Mouse (Mus musculus) retina, postnatal 1 day (tissue): ENCODE data around the gene Sapcd1.

Experiments used
- DNase-seq: peaks from one replicate; pipeline ENCODE4 v3.0.0-alpha.2; 2012

Gene Sapcd1

DNA sequence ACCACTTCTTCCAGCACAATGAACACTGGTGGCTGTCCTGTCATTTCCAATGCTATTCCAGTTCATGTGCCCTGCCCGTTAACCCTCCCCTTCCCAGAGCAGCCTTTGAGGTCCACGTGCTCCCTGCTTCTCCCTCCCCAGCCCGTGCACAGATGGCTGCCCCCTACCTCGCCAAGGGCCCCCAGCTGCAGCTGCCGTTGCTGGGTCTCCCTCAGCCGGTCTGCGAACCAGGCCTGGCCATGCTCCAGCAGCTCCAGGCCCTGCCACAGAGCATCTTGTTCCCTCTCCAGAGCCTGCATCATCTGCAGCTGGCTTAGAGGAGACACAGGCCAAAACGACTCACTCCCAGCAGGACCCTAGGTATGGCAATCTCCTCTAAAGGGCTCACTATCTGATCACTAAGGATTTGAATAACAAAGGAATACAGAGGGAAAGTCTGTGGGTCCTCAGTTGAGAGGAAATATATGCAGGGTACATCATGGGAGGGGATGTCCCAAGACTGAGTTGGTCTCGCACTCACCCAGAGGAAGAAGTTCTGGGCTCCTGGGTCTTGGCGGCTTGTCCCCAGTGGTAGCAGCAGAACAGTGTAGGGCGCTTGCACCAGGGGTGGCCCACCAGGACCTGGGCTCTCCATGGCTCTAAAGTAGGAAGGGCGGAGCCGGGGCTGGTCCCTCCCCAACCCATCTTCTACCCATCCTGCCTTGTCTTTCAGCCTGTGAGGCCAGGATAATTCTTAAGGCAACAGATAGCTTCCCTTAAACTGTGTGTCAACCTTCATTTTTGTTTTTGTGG is at the start of gene Sapcd1:
Gene Sapcd1, minus strand, starts transcription at position 740 of the 792 bp plus-strand sequence.
- DNase-seq, result peak; percentile 97

DNA sequence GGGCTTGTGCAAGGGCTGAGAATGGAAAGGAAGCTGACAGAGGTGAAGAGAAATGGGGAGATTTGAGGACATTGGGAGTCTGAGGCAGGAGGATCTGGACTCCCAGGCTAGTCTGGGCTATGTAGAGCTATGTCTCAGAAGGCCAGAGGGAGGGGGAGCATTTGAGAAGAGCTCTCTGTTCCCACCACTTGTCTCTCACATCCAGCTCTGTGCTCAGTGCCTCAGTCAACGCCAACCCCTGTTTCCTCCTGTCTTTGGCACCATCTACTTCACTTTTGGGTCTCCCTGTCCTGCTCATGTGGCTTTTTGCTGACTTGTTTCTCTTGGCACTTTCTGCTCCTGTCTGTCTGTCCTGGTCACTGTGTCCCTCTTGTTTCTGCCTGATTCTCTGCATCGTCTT is 49.5 kb upstream of the Sapcd1 start:
- no peak for DNase-seq

DNA sequence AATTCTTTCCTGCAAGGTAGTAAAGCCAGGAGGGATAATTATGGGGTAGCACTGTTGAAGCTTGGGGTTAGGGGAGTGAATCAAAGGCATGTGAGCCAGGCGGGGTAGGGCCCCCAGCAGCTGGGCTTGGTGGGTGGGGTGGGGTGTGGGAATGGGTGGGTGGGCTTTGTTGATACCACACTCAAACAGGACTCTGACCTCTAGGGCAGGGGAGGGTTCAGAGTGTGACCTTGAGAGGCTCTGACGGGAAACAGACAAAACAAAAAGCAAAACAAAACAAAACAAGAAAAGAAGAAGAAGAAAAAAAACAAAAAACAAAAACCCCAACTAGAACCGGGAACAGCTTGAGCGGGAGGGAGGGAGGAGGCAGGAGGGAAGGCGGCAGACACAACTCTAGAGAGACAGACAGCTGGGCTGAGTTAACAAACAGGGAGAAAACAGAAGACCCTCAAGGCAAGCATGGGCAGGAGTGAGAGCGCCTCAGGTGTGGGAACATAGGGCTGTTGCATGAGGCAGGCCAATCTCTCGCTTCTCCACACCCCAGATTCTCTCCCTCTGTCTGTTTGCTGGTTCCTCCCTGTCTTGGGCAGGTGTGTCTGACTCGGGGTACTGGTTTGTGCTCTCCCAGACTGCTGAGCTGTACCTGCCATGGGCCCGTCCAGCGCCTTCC is 48.8 kb upstream of the Sapcd1 start, which contains the start of gene Ly6g6e:
Gene Ly6g6e, plus strand, starts transcription at position 396 of the 670 bp plus-strand sequence.
- no peak for DNase-seq

DNA sequence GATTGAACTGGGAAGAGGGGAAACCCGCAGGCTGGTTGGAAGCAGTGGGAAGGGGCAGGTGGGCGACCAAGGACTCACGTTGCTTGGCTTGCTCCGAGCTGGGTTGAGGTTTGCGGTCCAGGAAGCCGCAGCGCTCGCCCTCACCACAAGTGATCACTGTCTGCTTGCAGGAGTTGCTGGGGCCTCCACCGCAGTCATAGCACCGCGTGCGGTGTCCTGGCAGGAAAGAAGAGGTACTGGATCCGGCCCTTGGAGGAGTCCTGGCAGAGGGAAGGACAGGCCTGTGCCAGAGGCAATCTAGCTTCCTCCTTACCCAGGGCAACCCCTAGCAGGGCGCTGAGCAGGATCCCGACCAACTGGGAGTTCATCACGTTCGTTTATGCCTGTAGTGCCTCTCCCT is 46.3 kb upstream of the Sapcd1 start:
- DNase-seq, result no peak

DNA sequence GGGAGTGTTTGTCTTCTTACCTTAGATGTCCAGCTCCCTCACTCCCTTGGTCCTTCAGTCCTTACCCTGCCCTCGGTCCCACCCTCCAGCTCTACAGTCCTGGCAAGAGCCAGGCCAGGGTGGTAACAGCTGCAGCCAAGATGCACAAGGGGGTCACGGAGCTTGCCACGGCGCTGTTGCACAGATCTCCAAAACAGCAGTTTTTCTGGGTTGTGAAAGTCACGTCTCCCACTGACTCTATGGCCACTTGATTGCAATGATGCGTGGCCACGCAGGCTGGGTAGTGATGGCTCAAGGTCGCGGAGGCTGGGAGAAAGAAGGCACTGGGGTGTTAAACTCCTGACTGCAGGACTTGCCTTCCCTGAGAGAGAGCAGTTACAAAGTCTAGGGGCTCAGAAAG is 43.6 kb upstream of the Sapcd1 start:
- DNase-seq, result no peak

DNA sequence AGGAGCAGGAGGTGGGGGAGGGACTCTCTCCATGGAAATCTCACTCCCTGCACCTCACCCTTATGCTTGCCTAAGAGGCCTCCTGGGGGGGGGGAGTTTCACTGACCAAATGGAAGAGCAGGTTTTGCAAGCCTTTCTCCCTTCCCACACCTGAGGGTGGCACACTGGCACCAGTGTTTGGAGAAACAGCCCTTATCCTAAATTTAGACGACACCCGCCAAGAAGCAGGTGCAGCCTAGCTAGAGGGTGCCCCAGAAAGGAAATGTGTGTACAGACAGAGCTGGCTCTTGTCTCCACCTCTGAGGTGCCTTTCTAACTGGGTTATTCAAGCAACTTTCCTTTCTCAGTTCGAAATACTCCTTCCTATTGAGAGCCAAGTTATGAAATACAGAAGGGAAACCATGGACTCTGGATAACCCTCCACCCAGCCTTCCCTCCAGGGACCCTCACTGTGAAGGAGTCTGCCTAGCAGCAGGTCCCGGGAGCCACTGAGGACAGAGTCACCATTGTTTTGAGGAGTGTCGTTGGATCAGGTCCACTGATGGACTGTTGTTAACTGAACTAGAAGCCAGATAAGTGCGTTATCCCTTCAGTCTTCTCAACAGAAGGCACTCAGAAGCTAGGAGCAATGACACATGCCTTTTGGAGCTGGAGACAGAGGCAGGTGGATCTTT is 42.9 kb upstream of the Sapcd1 start:
- no peak for DNase-seq

DNA sequence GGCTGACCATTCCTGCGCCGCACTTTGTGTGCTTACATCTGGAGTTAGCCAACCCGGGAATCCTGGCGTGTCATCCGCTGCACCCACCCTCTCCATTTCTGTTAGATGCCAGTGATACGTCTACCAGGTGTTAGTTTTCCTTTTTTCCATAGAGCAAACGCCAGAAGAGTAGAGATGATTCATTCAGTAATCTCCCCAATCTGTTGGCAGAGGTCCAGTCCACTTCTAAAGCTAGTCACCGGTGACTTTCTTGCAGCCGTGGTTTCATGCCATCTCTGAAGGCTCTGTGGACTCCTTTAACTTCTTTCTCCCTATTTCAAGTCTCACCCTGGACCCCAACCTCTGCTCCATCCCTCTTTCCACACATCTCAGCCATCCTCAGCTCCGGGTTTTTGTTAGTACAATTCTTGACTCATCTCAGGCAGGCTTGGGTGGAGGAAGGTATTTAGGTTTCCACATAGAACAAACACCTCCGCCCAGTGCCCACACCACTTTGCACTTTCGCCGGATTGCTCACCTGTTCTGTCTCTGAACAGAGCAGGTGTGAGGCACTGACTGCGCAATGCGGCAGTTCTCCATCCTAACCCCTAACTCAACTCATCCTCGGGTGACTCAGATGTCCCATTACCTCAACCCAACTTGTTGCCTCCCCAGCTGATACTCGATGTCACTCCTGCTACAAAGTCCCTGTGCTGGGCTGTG is 40.5 kb upstream of the Sapcd1 start:
- no peak for DNase-seq

DNA sequence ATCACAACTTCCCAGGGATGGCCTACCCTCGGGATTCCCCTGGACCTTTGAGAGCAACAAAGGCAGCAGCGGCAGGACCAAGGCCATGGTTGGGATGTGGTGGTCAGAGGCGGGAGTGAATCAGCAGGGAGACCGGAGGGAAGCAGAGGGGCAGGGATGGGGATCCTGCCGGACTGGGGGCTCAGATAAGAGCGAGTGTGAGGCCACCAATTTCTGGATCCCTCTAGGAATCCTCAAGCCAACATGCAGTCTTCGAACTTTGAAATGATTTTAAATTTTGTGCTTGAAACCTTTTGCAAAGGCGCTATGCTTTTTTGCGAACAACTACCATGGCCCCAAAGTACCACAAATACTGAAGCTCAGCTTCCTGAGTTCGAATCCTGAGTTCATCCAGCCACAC is 38.3 kb upstream of the Sapcd1 start, which contains the start of gene Mpig6b:
Gene Mpig6b, minus strand, starts transcription at position 101 of the 400 bp plus-strand sequence.
- DNase-seq, result no peak

DNA sequence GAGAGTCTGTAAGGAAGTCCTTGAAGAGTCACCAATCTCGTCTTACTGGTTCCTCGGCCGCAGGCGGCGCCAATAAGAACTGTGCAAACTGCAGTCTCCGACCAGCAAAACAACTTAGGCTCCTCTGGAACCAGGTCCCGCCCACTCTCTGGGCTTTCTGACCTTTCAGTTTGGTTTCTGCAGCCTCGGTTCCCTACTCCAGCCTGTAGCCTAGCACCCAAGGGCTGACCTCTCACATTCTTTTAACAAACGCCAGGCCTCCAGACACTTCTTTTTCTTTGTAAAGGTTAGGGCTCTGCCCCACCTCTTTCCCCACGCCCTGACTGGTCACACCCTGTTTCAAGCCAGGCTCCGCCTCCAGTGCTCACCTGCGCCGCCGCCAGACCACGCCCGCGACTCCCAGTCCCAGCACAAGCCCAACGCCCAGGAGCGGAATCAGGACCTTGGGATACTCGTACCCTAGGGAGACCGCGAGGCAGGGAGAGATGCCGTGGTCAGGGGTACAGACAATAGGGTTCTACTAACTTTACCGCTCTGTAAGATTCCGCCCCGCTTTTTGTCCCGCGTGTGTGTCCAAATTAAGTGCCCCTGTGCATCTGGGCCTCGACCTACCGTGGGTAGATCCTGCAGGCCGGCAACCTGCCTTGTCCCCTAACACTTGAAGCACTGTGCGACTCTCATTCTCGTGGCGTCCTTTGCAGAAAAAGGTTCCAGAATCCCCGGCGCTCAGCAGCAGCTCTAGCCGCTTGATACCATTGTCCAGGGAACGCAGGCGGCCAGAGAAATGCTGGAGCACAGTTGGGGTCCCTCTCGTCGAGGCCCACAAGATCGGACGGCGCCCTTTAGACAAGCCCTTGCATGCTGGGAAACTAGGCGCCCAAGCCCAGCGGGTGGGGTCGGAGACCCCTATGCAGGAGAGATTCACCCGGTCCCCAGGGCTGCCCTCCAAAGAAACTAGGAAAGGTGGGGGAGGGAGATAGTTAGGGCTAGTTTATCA is 37.4 kb upstream of the Sapcd1 start, which contains the start of gene Ly6g6c:
Gene Ly6g6c, plus strand, starts transcription at position 438 of the 997 bp plus-strand sequence.
- peak; percentile 40 for DNase-seq

DNA sequence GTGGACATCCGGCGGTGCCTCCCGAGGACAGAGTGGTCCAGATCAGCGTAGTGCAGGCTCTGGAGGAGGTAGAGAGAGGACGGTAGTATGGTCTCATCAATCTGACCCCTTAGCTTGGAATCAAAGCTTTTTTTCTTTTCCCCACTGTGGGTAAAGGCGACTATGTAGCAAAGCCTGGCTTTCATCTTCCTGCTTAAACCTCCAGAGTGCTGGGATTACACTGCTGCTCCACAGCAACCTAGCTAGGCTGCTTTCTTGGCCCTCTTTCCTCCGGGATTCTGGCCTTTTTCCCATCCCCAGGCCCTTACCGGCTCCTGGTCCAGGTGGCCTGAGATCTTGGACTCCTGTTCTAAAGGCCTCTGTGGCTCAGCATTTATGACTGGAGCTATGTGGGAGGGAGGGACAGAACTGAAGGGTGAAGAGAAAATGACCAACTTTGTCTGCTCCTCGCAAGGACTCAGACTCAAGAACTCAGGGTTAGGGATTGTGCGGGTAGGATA is 36.6 kb upstream of the Sapcd1 start:
- DNase-seq, result no peak

DNA sequence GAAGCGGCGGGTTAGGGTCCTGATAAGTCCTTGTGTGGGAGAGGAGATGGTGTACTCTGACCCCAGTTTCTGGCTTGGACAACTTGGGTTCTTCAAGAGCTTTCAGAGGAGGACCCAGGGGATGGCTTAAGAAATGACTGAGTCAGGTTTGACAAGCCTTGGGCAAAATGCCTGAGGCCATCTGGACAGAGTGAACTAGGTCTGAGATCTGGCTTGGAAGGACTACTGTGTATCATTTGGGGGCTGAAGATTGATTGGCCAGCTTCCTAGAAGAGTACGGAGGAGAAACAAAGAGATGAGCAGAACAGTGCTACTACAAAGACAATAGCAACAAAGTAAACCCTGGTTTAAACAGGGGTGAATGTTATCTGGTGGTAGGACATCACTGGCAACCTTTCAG is 35.6 kb upstream of the Sapcd1 start:
- DNase-seq, result no peak

DNA sequence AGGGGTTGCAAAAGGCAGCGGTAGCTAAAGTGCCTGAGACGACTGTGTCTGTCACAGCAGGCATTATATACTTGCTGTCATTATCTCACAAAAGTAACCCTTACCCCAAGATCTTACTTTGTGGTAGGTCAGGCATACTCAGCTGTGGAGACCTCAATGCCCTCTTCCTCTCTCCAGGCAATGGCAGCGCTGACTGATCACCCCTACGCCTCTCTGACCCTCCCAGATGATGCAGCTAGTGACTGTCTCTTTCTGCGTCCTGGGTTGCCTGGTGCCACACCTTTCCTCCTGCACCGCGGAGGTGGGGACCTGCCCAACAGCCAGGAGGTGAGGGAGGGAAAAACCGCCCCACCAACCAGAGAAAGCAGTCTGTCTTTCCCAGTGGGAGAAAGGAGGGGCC is 33.5 kb upstream of the Sapcd1 start:
- DNase-seq, result no peak

DNA sequence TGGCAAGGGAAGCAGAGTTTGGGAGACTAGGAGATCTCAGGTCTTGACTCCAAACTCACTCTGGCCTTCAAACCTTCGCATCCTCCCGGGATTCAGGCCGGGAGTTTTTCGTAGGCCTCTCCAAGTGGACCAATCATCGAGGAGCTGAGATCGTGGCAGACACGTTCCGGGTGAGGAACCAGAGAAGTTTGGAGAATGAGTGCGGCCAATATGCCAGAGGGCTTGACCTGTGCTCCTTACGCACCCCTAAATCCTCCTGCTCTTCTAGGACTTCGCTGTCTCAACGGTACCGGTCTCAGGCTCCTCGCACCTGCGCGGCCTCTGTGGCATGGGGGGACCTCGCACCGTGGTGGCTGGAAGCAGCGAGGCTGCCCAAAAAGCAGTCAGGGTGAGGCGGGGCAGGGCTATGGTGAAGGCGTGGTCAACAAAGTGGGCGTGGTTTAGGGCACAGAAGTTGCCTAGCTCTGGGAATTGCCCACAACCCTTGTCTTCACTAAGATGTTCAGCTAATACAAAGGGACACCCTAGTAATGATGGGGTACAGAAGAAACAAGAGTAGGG is 33.0 kb upstream of the Sapcd1 start:
- DNase-seq, result no peak

DNA sequence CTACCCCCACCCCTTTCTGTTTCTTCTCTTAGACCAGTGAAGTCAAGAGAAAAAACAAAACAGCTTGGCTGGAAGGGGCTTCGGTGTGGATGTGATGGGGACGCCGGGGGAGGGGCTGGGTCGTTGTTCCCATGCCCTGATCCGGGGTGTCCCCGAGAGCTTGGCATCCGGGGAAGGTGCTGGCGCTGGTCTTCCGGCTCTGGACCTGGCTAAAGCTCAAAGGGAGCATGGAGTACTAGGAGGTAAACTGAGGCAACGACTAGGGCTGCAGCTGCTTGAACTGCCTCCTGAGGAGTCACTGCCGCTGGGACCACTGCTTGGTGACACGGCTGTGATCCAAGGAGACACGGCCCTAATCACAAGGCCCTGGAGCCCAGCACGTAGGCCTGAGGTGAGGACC is 32.3 kb upstream of the Sapcd1 start:
- no peak for DNase-seq

DNA sequence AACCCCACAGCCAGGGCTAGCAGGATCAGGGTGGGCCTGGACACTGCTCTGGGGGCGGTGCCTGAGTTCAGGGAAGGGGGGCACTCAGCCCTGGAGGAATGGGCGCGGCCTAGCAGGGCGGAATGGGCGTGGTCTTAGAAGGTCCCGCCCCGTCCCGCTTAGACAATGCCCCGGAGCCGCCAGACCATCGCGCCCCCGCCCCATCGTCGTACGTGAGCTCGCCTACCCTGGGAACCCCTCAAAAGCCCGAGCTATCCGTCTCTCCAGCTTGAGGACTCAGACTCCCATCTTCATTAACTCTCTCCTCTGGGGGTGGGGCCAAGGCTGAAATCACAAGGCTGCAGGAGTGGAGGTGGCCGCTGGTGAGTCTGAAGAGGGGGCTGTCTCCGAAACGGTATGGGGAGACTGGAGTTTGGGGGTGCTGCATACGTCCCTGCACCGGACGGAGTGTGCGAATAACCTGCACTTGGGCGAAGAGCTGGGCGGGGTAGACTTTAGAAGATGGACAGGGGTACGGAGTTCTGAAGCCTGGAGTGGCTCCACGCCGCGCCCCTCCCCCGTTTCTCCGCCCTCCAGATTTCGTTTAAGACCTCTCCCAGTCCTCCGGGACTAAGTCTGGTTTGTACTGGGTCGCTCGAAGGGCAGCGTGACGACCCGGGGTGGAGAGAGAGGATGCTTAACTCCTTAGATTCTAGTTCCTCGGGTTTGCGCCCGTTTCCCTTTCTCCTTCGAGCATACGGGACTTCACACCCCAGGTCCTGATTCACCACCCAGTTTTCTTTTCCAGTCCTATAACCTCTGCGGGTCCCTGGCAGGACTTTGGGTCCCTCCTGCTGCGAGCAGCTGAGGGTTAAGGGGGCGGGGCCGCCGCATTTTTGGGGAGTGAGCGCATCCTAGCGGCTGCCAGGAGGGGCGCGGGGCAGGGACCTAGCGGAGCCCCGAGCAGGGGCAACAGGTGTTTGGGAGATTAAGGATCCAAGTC is 31.4 kb upstream of the Sapcd1 start, which contains the start of gene Ddah2:
Gene Ddah2, plus strand, starts transcription at position 125 of the 982 bp plus-strand sequence.
- peak; percentile 96 for DNase-seq

DNA sequence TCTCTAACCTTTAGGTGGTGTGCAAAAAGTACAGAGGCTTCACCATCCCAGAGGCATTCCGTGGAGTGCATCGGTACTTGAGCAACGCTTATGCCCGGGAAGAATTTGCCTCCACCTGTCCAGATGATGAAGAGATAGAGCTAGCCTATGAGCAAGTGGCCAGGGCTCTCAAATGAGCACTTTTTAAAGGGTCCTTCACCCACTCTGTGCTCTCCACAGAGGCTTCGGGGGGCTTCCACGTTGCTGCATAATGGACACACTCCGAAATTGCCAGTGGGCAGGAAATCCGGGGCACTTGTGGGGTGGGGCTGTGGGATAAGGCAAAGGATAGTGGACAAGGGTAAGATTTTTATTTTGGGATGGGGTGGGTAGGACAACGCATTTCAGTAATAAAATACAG is 30.5 kb upstream of the Sapcd1 start:
- no peak for DNase-seq

DNA sequence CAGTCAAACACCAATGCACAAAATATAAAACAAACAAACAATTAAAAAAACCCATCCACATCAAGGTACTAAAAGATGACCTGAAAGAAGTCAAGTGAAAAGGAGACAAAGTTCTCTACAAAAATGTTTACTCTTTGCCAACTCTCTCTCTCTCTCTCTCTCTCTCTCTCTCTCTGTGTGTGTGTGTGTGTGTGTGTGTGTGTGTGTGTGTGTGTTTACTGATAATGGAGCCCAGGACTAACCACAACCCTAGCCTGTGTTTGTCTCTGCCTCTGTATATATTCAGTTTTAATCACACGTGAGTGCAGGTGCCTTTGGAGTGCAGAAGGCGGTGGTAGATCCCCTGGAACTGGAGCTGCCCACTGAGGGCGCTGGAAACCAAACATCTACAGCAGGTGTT is 29.3 kb upstream of the Sapcd1 start:
- no peak for DNase-seq

DNA sequence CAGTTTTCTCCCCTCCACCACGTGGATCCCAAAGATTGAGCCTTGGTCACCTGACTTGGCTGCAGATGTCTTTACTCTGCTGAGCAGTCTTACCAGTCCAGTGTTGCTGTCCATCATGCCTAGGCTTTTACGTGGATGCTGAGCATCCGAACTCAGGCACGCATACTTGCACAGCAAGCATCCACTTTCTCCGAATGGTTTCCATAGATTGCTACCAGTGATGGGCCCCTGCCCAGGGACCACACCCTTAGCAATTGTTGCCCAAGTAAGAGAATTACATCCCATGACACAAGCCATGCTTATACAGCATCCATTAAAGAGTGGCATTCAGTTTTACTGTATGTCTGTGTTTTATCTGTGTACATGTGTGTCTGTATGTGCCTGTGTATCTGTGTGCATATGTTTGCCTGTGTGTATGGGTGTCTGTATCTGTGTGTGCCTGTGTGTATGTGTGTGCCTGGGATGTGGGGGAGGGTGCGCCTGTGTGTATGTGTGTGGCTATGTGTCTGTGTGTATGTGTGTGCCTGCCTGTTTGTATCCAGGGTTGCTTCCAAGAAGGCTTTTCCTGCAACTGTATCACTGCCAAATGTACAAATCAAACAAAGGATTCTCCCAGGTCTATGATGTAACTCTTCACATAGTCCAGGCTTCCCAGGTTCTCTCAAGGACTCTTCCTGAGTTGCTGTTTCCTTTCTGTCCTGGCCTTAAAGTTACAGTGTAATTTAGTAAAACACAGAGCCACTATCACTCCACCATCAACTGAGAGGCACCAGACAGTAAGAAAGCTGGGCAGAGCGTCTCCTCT is 28.1 kb upstream of the Sapcd1 start:
- DNase-seq, result no peak

DNA sequence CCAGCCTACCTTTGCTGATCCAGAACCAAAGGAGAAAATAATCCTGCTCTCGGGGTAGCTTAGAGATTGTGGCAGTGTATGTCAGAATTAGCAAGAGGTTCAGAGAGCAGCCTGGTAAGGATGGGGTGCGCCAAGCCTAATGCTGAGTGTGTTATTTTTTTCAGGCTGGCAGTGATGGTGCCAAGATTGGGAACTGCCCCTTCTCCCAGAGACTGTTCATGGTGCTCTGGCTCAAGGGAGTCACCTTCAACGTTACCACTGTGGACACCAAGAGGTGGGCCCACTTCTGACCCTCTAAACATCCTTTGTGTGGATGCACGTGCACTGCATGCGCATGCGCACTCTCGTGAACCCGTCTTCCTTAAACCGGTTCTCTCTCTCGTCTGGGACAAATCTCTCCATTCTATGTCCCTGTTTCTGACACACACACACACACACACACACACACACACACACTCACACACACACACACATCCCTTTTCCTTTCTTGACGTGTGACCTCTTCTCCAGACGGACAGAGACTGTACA is 24.5 kb upstream of the Sapcd1 start:
- DNase-seq, result no peak
